Mouse (Mus musculus) erythroblast, embryonic 14.5 days (primary cell): ENCODE data around the gene Scmh1. TPM values are rescaled to one million over a fixed set of nuclear protein-coding genes. Genes with fewer than 3 reads are reported as not detected.

Source experiments
- H3K27me3 ChIP-seq: 2 replicates; pipeline ENCODE4 v1.6.1; 2012; ENCODE audit warnings: inconsistent platforms; ENCODE audit not compliant: control insufficient read depth
- H3K36me3 ChIP-seq: 2 replicates; pipeline ENCODE4 v1.6.1; 2012; ENCODE audit warnings: mild to moderate bottlenecking, inconsistent platforms; ENCODE audit not compliant: control insufficient read depth
- H3K4me1 ChIP-seq: 2 replicates; pipeline ENCODE4 v1.6.1; 2012; ENCODE audit warnings: inconsistent platforms; ENCODE audit not compliant: control insufficient read depth
- H3K4me3 ChIP-seq: replicated peaks from 2 replicates; pipeline ENCODE3; 2012; ENCODE audit warnings: moderate library complexity, mild to moderate bottlenecking, inconsistent platforms
- H3K9me3 ChIP-seq: 2 replicates; pipeline ENCODE4 v1.6.1; 2012; ENCODE audit warnings: low read length, inconsistent platforms, mixed read lengths; ENCODE audit not compliant: control insufficient read depth
- GATA1 ChIP-seq: IDR thresholded peaks from 2 replicates; pipeline ENCODE4 v1.6.1; 2012; ENCODE audit warnings: low read length, inconsistent platforms, mixed read lengths
- TAL1 ChIP-seq: IDR thresholded peaks from 3 replicates; pipeline ENCODE4 v1.6.1; 2012; ENCODE audit warnings: low read length, inconsistent platforms, mixed read lengths
- polyA plus RNA-seq: library from polyadenylated mRNA; stranded (reverse); fragments of >175 nt; gene quantifications from 2 replicates; pipeline ENCODE4 v1.2.3, GENCODE M21; 2012

The Scmh1 gene
- polyA plus RNA-seq, 1 experiment: 4.9 TPM

DNA sequence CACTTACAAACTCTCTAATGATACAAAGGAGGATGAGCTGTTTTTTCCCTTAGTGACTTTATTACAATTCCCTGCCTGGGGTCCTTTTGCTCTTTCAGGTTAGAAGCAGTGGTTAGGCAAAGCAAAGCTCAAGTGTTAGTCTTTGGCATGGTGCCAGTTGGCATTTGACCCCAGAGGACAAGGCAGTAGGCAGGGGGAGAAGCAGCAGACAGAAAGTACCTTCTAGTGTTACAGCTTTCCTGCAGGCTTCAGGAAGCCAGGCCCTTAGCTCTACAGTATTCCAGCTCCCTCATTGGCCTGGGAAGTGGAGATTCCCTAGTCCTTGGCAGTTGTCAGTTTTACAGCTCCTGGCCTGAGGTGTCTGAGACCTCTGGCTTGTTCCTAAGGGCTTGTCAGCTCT is 15.6 kb downstream of the Scmh1 start:
- Histone ChIP-seq H3K9me3 (no peaks in the 10 kb centered on the region), H3K4me3 (no peak overlapping the region), H3K4me1 (no peaks in the 10 kb centered on the region; the same call in 1 of the 2 replicates), H3K27me3 (no peaks in the 10 kb centered on the region), H3K36me3 (no peaks in the 10 kb centered on the region; the same call in 1 of the 2 replicates)
- no peak for TF ChIP-seq GATA1
- TF ChIP-seq TAL1: no peak

DNA sequence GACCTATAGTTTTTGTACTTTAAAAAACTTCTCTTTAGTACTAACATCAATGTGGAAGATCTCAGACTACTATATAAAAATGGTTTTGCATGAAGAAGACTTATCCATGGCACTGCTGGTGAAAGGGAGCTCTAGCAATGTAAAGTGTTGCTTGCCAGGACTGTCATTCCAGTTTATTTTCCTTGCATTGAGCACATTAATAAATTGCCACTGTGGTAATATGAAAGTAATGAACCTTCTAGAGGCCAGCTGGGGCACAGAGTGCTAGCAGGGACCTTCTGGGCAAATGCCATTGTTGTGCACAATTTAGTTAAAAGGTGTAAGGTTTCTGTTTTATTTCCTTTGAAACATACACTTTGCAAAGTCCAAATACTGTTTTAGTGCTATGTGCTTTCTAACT is 25.5 kb downstream of the Scmh1 start:
- Histone ChIP-seq H3K9me3 (no peaks in the 10 kb centered on the region), H3K36me3 (no peaks in the 10 kb centered on the region; the same call in 1 of the 2 replicates), H3K4me3 (no peak overlapping the region), H3K4me1 (no peaks in the 10 kb centered on the region; the same call in 1 of the 2 replicates), H3K27me3 (no peaks in the 10 kb centered on the region)
- TF ChIP-seq GATA1: no peak

DNA sequence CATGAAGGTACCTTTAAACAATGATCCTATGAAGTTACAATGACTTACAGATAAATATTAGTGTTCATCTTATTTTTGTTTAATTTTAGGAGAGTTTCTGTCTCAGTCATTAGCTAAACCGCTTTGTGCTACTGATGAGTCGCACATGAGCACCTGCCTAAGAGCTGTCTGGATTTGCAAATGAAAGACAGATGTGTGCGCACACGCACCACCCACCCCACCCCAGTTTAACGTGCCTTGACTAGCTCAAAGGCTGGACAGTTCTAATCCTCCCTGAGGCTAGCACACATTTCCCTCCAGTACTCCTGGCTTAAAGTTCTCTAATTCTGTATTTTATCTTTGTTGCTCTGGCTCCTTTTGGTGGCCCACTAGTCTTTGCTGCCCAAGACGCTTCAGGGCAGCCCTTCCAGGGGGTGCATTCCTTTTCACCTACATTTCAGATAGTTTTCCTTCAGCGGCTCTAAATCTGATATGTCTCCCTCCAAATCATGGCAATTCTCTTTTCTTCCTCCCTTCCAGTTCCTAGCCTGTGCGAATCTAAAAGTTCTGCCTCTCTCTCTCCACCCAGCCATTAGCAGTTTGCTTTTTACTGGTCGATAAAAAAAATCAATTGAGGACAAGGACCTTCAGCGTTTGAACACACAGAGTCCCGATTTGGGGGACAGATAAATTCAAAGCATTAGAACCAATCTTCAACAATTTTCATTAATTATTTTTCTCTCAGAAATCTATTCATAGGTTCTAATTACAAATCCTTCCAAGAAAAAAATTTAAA is 27.7 kb downstream of the Scmh1 start:
- no peaks in the 10 kb centered on the region; the same call in 1 of the 2 replicates for H3K4me1 ChIP-seq
- H3K9me3 ChIP-seq: no peaks in the 10 kb centered on the region
- H3K4me3 ChIP-seq: no peak overlapping the region
- TF ChIP-seq TAL1: no peak
- no peak for TF ChIP-seq GATA1
- no peaks in the 10 kb centered on the region for H3K27me3 ChIP-seq
- no peaks in the 10 kb centered on the region; the same call in 1 of the 2 replicates for H3K36me3 ChIP-seq

DNA sequence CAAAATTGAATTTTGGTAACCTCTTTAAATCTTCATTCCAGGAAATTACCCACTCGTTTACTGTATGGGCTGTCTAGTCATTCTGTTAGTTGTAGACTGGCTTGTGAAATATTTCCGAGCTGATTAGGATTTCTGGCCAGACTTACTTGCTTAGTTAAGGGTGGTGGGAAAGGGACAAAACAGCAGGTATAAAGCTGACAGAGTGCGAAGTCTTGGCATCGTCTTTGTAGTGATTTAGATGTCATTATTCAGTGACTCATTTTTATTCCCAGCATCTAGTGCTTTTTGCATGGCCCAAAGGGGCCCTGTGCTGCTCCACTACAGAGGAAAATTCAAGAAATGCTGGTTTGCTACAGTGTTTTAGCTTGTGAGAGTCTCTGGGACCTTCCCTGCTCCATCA is 56.7 kb downstream of the Scmh1 start:
- H3K4me3 ChIP-seq: no peak overlapping the region
- H3K36me3 ChIP-seq: peaks cover 11% of the 10 kb centered on the region
- TF ChIP-seq GATA1 (no peak), TAL1 (no peak)
- no peaks in the 10 kb centered on the region for H3K9me3 ChIP-seq
- no peaks in the 10 kb centered on the region for H3K4me1 ChIP-seq
- no peaks in the 10 kb centered on the region for H3K27me3 ChIP-seq

DNA sequence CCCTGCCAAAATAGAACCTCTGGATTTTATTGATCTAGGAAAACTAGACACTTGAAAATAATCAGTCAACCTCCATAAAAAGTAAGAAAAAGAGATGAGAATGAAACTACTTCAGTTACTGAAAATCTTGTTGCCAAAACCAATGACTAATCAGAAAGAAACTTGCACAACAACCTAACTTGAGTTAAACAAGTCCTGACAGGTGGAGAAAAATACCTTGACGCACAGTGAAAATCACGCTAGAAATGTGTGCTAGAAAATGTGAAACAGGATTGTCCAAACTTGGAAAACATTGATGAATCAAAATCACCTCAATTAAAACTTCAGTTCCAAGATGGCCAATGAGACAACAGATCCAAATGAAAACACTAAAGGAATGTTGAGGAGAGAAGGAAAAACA is 67.9 kb downstream of the Scmh1 start:
- H3K4me3 ChIP-seq: no peak overlapping the region
- H3K36me3 ChIP-seq: peaks cover 42% of the 10 kb centered on the region
- no peaks in the 10 kb centered on the region for H3K27me3 ChIP-seq
- H3K9me3 ChIP-seq: no peaks in the 10 kb centered on the region
- H3K4me1 ChIP-seq: no peaks in the 10 kb centered on the region
- no peak for TF ChIP-seq TAL1
- TF ChIP-seq GATA1: no peak

DNA sequence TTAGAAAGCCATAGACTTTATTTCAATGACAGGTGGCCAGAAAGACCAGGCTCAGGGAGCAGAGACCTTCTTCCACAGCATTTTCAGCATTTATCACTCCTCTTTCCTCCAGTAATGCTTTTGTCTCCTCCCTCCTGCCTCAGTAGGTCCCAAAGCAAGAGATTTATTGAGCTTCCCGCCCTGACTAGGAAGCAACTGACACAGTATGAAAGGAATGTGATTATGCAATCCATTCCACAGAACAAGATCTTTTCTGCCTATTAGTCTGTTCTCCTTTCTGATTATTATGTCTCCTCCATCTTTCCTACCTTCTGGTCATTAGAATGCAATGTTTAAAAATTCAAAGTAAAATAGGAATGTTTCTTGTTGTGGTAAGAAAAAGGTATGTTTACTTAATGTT is 82.6 kb downstream of the Scmh1 start:
- H3K36me3 ChIP-seq: peaks cover 50% of the 10 kb centered on the region
- no peak overlapping the region for H3K4me3 ChIP-seq
- no peaks in the 10 kb centered on the region for H3K9me3 ChIP-seq
- H3K27me3 ChIP-seq: no peaks in the 10 kb centered on the region
- TF ChIP-seq GATA1 (no peak), TAL1 (no peak)
- no peaks in the 10 kb centered on the region for H3K4me1 ChIP-seq

DNA sequence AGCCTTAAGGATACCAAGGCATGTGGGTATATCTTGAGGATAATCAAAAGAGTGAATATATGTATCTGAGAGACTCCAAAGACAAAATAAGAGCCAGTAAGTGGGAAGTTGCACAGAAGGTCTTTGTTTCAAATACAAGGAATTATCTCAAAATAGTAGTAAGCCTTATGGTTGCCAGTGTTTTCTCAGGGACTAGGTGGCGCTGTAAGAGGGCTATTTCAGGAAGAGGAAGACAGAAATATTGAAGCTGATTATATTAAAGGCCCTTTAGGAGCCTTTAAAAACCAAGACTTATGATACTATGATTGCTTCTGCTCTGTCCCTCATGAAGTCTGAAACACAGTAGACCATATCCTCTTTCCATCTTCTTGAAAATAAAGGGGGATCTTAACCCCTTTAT is 101.9 kb downstream of the Scmh1 start:
- no peak overlapping the region for H3K4me3 ChIP-seq
- H3K27me3 ChIP-seq: no peaks in the 10 kb centered on the region
- H3K36me3 ChIP-seq: peaks cover 50% of the 10 kb centered on the region
- no peak for TF ChIP-seq GATA1
- no peak for TF ChIP-seq TAL1
- H3K4me1 ChIP-seq: no peaks in the 10 kb centered on the region
- H3K9me3 ChIP-seq: no peaks in the 10 kb centered on the region

DNA sequence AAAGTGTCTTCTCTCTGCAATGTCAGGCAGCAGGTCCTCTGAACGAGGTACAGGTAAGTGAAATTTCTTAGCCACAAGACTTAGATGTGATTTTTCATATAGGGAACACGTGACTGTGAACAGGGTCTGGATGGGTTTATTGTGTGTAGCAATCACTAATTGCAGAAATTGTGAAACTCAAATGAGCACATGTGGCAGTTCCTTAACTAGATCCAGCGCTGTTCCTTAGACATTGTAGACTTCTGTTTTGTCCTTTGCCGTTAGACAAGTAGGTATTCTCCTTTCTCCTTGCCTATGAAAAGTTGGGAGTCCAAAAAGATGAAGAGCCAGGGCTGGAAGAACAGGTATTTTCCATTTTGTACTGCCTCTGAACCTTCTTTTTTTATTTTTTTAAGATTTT is 106.1 kb downstream of the Scmh1 start:
- TF ChIP-seq GATA1: no peak
- no peak for TF ChIP-seq TAL1
- Histone ChIP-seq H3K36me3 (peaks cover 56% of the 10 kb centered on the region), H3K4me3 (no peak overlapping the region), H3K27me3 (no peaks in the 10 kb centered on the region), H3K4me1 (no peaks in the 10 kb centered on the region), H3K9me3 (no peaks in the 10 kb centered on the region)

DNA sequence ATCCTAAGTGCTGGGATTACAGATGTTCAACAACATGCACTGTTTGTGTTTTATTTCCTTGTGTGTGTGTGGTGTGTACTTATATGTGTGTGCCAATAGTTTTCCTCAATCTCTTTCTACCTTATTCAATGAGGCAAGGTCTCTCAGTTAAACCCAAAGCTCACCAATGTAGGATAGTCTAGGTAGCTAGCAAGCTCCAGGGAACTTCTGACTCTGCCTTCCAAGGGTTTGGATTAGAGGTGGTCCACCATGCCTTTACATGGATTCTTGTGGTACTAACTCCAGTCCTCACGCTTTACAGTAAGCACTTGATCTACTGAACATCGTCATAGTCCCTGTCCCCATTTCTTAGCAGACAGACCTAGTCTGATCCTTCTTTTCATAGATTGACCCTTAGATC is 109.3 kb downstream of the Scmh1 start:
- no peak for TF ChIP-seq TAL1
- no peak for TF ChIP-seq GATA1
- Histone ChIP-seq H3K4me3 (no peak overlapping the region), H3K4me1 (no peaks in the 10 kb centered on the region), H3K9me3 (no peaks in the 10 kb centered on the region), H3K36me3 (peaks cover 58% of the 10 kb centered on the region), H3K27me3 (no peaks in the 10 kb centered on the region)

DNA sequence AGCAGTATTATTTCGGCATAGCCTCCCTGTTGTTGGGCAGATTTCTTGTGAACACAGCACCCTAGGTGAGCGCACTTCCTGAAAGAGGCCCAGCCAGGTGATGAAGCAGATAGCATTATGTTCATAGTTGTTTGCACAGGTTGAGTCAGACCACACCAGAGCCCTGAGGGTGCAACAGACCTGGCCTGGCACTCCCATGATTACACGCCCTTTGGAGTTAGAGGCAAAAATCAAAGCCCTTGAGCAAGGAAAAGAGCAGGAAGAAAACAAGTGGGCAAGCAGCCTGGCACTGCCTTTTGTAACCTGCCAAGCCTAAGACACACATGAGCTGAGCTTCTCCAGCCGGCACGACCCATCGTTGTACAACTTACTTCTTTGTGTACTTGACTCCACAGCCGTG is 111.4 kb downstream of the Scmh1 start:
- TF ChIP-seq GATA1 (no peak), TAL1 (no peak)
- H3K9me3 ChIP-seq: no peaks in the 10 kb centered on the region
- H3K36me3 ChIP-seq: peaks cover 59% of the 10 kb centered on the region
- H3K27me3 ChIP-seq: no peaks in the 10 kb centered on the region
- H3K4me1 ChIP-seq: no peaks in the 10 kb centered on the region
- H3K4me3 ChIP-seq: no peak overlapping the region
